Mouse (Mus musculus): ENCODE results near the gene Abhd2. TPM values are rescaled to one million over a fixed set of nuclear protein-coding genes. Genes with fewer than 3 reads are reported as not detected.

The Abhd2 gene
- polyA plus RNA-seq, 1 experiment from 2014 or later = 15.2 TPM

- no peaks in the 10 kb centered on the region for H3K4me1 ChIP-seq (replicated peaks; ENCODE audit: control insufficient read depth, insufficient read depth, low read length)
- H3K36me3 ChIP-seq (ENCODE audit: control insufficient read depth, insufficient read depth, low read length) = 0 out of 2 replicates have a peak, but pooled peaks cover 10% of the 10 kb centered on the region
- H3K27ac ChIP-seq (ENCODE audit: low read depth) = no peak overlapping the region
- 93% methylated on average over 8 of the region's 8 CpGs for WGBS
- H3K9me3 ChIP-seq (ENCODE audit: control insufficient read depth, low read length) = no peaks in the 10 kb centered on the region
- H3K4me3 ChIP-seq (ENCODE audit: low read depth, low read length) = no peak overlapping the region
- ATAC-seq (replicated peaks; ENCODE audit: low FRiP score, low TSS enrichment, low read depth) = no peak
- H3K4me2 ChIP-seq (ENCODE audit: low read length) = no peak overlapping the region
- no peaks in the 10 kb centered on the region for H3K27me3 ChIP-seq (replicated peaks; ENCODE audit: control insufficient read depth, insufficient read depth, low read length)
- DNase-seq (ENCODE audit: low spot score) = no peak
- H3K9ac ChIP-seq (ENCODE audit: low read length) = no peak overlapping the region
Measured at GRCm38 (mm10) chr7:79336362-79336910, 63.4 kb downstream of the Abhd2 start.

GRCm38 (mm10) chr7:79345902-79346301, 72.9 kb downstream of the Abhd2 start:
- Histone ChIP-seq H3K36me3 (ENCODE audit: control insufficient read depth, insufficient read depth, low read length) (peaks cover 30% of the 10 kb centered on the region), H3K9me3 (ENCODE audit: control insufficient read depth, low read length) (no peaks in the 10 kb centered on the region), H3K27ac (ENCODE audit: low read depth) (no peak overlapping the region), H3K27me3 (replicated peaks; ENCODE audit: control insufficient read depth, insufficient read depth, low read length) (no peaks in the 10 kb centered on the region), H3K4me1 (replicated peaks; ENCODE audit: control insufficient read depth, insufficient read depth, low read length) (no peaks in the 10 kb centered on the region), H3K9ac (ENCODE audit: low read length) (no peak overlapping the region), H3K4me3 (ENCODE audit: low read depth, low read length) (no peak overlapping the region), H3K4me2 (ENCODE audit: low read length) (no peak overlapping the region)
- ATAC-seq (replicated peaks; ENCODE audit: low FRiP score, low TSS enrichment, low read depth) = no peak
- WGBS = 54% methylated on average over 4 of the region's 4 CpGs
- DNase-seq (ENCODE audit: low spot score) = peak; percentile 78

GRCm38 (mm10) chr7:79346555-79347075, 73.6 kb downstream of the Abhd2 start:
- no peak overlapping the region for H3K27ac ChIP-seq (ENCODE audit: low read depth)
- no peak for ATAC-seq (replicated peaks; ENCODE audit: low FRiP score, low TSS enrichment, low read depth)

GRCm38 (mm10) chr7:79347108-79347813, 74.3 kb downstream of the Abhd2 start:
- H3K27me3 ChIP-seq (replicated peaks; ENCODE audit: control insufficient read depth, insufficient read depth, low read length) = no peaks in the 10 kb centered on the region
- no peak overlapping the region for H3K4me3 ChIP-seq (ENCODE audit: low read depth, low read length)
- ATAC-seq (replicated peaks; ENCODE audit: low FRiP score, low TSS enrichment, low read depth) (no peak), DNase-seq (ENCODE audit: low spot score) (no peak)
- H3K9me3 ChIP-seq (ENCODE audit: control insufficient read depth, low read length) = no peaks in the 10 kb centered on the region
- no peak overlapping the region for H3K9ac ChIP-seq (ENCODE audit: low read length)
- no peaks in the 10 kb centered on the region for H3K4me1 ChIP-seq (replicated peaks; ENCODE audit: control insufficient read depth, insufficient read depth, low read length)
- WGBS = 74% methylated on average over 13 of the region's 13 CpGs
- no peak overlapping the region for H3K4me2 ChIP-seq (ENCODE audit: low read length)
- no peak overlapping the region for H3K27ac ChIP-seq (ENCODE audit: low read depth)
- peaks cover 40% of the 10 kb centered on the region for H3K36me3 ChIP-seq (ENCODE audit: control insufficient read depth, insufficient read depth, low read length)

More at GRCm38 (mm10) chr7:79346555-79347075, 73.6 kb downstream of the Abhd2 start:
- H3K36me3 ChIP-seq (ENCODE audit: control insufficient read depth, insufficient read depth, low read length) = peaks cover 35% of the 10 kb centered on the region
- H3K4me3 ChIP-seq (ENCODE audit: low read depth, low read length) = no peak overlapping the region
- no peak overlapping the region for H3K4me2 ChIP-seq (ENCODE audit: low read length)
- DNase-seq (ENCODE audit: low spot score) = no peak
- no peaks in the 10 kb centered on the region for H3K27me3 ChIP-seq (replicated peaks; ENCODE audit: control insufficient read depth, insufficient read depth, low read length)
- no peaks in the 10 kb centered on the region for H3K4me1 ChIP-seq (replicated peaks; ENCODE audit: control insufficient read depth, insufficient read depth, low read length)
- H3K9ac ChIP-seq (ENCODE audit: low read length) = no peak overlapping the region
- no peaks in the 10 kb centered on the region for H3K9me3 ChIP-seq (ENCODE audit: control insufficient read depth, low read length)
- WGBS = 72% methylated on average over 8 of the region's 8 CpGs

- H3K9me3 ChIP-seq (ENCODE audit: control insufficient read depth, low read length) = no peaks in the 10 kb centered on the region
- DNase-seq (ENCODE audit: low spot score) = no peak
- H3K9ac ChIP-seq (ENCODE audit: low read length) = no peak overlapping the region
- no peak overlapping the region for H3K4me3 ChIP-seq (ENCODE audit: low read depth, low read length)
- no peaks in the 10 kb centered on the region for H3K27me3 ChIP-seq (replicated peaks; ENCODE audit: control insufficient read depth, insufficient read depth, low read length)
- no peak overlapping the region for H3K4me2 ChIP-seq (ENCODE audit: low read length)
- H3K27ac ChIP-seq (ENCODE audit: low read depth) = no peak overlapping the region
- H3K4me1 ChIP-seq (replicated peaks; ENCODE audit: control insufficient read depth, insufficient read depth, low read length) = no peaks in the 10 kb centered on the region
- 92% methylated on average over 8 of the region's 8 CpGs for WGBS
- ATAC-seq (replicated peaks; ENCODE audit: low FRiP score, low TSS enrichment, low read depth) = no peak
- peaks cover 42% of the 10 kb centered on the region for H3K36me3 ChIP-seq (ENCODE audit: control insufficient read depth, insufficient read depth, low read length)
Measured at GRCm38 (mm10) chr7:79348816-79349215, 75.8 kb downstream of the Abhd2 start.

GRCm38 (mm10) chr7:79349738-79350386, 76.9 kb downstream of the Abhd2 start:
- WGBS = 49% methylated on average over 12 of the region's 12 CpGs
- H3K9me3 ChIP-seq (ENCODE audit: control insufficient read depth, low read length) = no peaks in the 10 kb centered on the region
- ATAC-seq (replicated peaks; ENCODE audit: low FRiP score, low TSS enrichment, low read depth) (peak; percentile 45; the same call in 1 of the 2 replicates), DNase-seq (ENCODE audit: low spot score) (peak; percentile 78)
- no peak overlapping the region for H3K9ac ChIP-seq (ENCODE audit: low read length)
- no peak overlapping the region for H3K4me2 ChIP-seq (ENCODE audit: low read length)
- no peak overlapping the region for H3K4me3 ChIP-seq (ENCODE audit: low read depth, low read length)
- no peaks in the 10 kb centered on the region for H3K4me1 ChIP-seq (replicated peaks; ENCODE audit: control insufficient read depth, insufficient read depth, low read length)
- no peak overlapping the region for H3K27ac ChIP-seq (ENCODE audit: low read depth)
- peaks cover 51% of the 10 kb centered on the region for H3K36me3 ChIP-seq (ENCODE audit: control insufficient read depth, insufficient read depth, low read length)
- no peaks in the 10 kb centered on the region for H3K27me3 ChIP-seq (replicated peaks; ENCODE audit: control insufficient read depth, insufficient read depth, low read length)

GRCm38 (mm10) chr7:79358350-79359182, 85.6 kb downstream of the Abhd2 start:
- no peaks in the 10 kb centered on the region for H3K27me3 ChIP-seq (replicated peaks; ENCODE audit: control insufficient read depth, insufficient read depth, low read length)
- H3K4me3 ChIP-seq (ENCODE audit: low read depth, low read length) = no peak overlapping the region
- no peak overlapping the region for H3K27ac ChIP-seq (ENCODE audit: low read depth)
- WGBS = 64% methylated on average over 15 of the region's 15 CpGs
- no peaks in the 10 kb centered on the region for H3K9me3 ChIP-seq (ENCODE audit: control insufficient read depth, low read length)
- ATAC-seq (replicated peaks; ENCODE audit: low FRiP score, low TSS enrichment, low read depth) (no peak), DNase-seq (ENCODE audit: low spot score) (no peak)
- no peaks in the 10 kb centered on the region for H3K4me1 ChIP-seq (replicated peaks; ENCODE audit: control insufficient read depth, insufficient read depth, low read length)
- no peak overlapping the region for H3K4me2 ChIP-seq (ENCODE audit: low read length)
- H3K9ac ChIP-seq (ENCODE audit: low read length) = no peak overlapping the region
- H3K36me3 ChIP-seq (ENCODE audit: control insufficient read depth, insufficient read depth, low read length) = peaks cover 64% of the 10 kb centered on the region

GRCm38 (mm10) chr7:79359183-79359435, 86.1 kb downstream of the Abhd2 start:
- H3K4me3 ChIP-seq (ENCODE audit: low read depth, low read length) = no peak overlapping the region
- H3K27me3 ChIP-seq (replicated peaks; ENCODE audit: control insufficient read depth, insufficient read depth, low read length) = no peaks in the 10 kb centered on the region
- DNase-seq (ENCODE audit: low spot score) (no peak), ATAC-seq (replicated peaks; ENCODE audit: low FRiP score, low TSS enrichment, low read depth) (no peak)
- H3K9ac ChIP-seq (ENCODE audit: low read length) = no peak overlapping the region
- H3K9me3 ChIP-seq (ENCODE audit: control insufficient read depth, low read length) = no peaks in the 10 kb centered on the region
- H3K4me2 ChIP-seq (ENCODE audit: low read length) = no peak overlapping the region
- no peaks in the 10 kb centered on the region for H3K4me1 ChIP-seq (replicated peaks; ENCODE audit: control insufficient read depth, insufficient read depth, low read length)
- WGBS = 81% methylated on average over 3 of the region's 3 CpGs
- H3K27ac ChIP-seq (ENCODE audit: low read depth) = no peak overlapping the region
- H3K36me3 ChIP-seq (ENCODE audit: control insufficient read depth, insufficient read depth, low read length) = peaks cover 59% of the 10 kb centered on the region

All from intestine, embryonic 14.5 days (tissue).